Mouse (Mus musculus): Measurements from ENCODE around the gene Olfr564. TPM values are rescaled to one million over a fixed set of nuclear protein-coding genes. Genes with fewer than 3 reads are reported as not detected.

Olfr564 gene
- not detected for total RNA-seq (2021)
- long read RNA-seq, experiment 1, result 0 reads
- long read RNA-seq, experiment 2, result 0 reads

DNA sequence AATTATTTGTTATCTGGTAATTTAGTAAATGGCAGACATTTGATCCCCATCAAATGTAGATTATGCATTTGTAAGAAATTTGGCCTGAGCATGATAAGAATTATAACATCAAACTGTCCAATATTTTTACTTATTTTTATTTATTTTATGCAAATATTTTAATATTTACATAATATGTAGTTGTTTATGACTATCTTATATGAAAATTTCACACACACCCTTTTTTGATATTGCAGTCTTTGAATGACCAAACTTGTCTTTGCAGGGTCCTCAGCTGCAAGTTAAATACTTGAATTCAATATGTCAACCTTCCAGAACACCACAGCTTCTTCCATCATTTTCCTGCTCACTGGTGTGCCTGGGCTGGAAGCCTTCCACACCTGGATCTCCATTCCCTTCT lies at the start of gene Olfr564:
Gene Olfr564, plus strand, starts transcription at position 301 of the 400 bp plus-strand sequence.
- DNase-seq, result no peak

DNA sequence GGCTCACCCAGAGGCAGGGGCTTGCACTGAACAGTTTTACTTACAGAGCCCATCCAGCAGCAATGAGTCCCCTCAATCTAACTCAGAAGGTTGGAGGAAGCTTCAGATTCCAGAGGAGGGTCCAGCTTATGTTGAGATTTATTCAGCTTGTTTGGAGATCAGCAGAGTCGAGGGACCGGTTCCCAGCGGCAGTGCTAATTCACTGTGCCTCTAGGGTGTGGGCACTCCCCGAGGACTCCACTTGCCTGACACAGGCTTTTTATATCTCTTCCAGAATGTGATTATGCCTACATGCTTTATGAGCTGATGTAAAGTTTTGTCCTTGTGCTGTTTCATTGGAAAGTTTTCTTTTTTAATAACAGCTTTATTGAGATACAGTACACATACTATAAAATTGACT lies 44.0 kb upstream of the Olfr564 start, which contains the start of the genes Olfr560 and Olfr78:
Gene Olfr560, minus strand, starts transcription at position 101 of the 400 bp plus-strand sequence.
Gene Olfr78, minus strand, starts transcription at position 206 of the 400 bp plus-strand sequence.
- no peak for DNase-seq

DNA sequence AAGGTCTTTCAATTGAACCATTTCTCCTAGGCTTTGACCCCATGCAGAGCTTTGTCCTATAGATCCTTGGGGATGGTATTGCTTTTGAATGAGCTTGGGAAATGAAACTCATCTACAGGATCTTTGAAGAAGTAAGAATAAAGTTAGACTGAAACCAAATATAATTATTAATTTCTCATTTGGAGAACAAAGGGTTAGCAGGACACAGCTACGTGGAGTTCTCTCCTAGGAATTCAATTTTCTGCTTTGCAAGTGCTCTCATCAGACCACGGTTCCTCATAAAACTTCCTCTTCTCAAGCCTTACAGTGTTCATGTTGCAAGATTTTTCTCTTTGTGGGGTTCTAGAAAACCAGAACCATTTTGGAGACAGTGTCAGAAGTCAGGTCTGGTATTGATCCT lies 32.4 kb upstream of the Olfr564 start, which contains the start of gene Olfr561:
Gene Olfr561, plus strand, starts transcription at position 301 of the 400 bp plus-strand sequence.
- no peak for DNase-seq

Other genes starting within 250 kb of the Olfr564 start
- gene Trim21, start 238.0 kb upstream of the Olfr564 start, total RNA-seq (2021), result 1 to 10 TPM; 5.3 TPM
- gene Olfr550, start 232.0 kb upstream of the Olfr564 start, total RNA-seq (2021), result under 1 TPM; 0.05 to 0.18 TPM
- gene Olfr551, start 211.6 kb upstream of the Olfr564 start, total RNA-seq (2021), result not detected
- gene Olfr552, start 205.7 kb upstream of the Olfr564 start, total RNA-seq (2021), result under 1 TPM; 0.10 to 0.23 TPM
- not detected for gene Olfr553, start 185.3 kb upstream of the Olfr564 start, total RNA-seq (2021)
- not detected for gene Olfr554, start 165.0 kb upstream of the Olfr564 start, total RNA-seq (2021)
- gene Olfr555, start 144.7 kb upstream of the Olfr564 start, total RNA-seq (2021), result not detected
- gene Olfr556, start 138.6 kb upstream of the Olfr564 start, total RNA-seq (2021), result not detected
- gene Trim68, start 116.2 kb upstream of the Olfr564 start, total RNA-seq (2021), result 1 to 10 TPM; 6.7 to 8.5 TPM
- gene Olfr557, start 107.6 kb upstream of the Olfr564 start, total RNA-seq (2021), result not detected
- 1 to 10 TPM; 2.3 TPM for gene Olfr558, start 101.3 kb upstream of the Olfr564 start, total RNA-seq (2021)
- gene Olfr33, start 84.4 kb upstream of the Olfr564 start, total RNA-seq (2021), result not detected
- not detected for gene Olfr559, start 76.0 kb upstream of the Olfr564 start, total RNA-seq (2021)
- gene Olfr560, start 44.1 kb upstream of the Olfr564 start, total RNA-seq (2021), result not detected
- gene Olfr78, start 44.0 kb upstream of the Olfr564 start, total RNA-seq (2021), result under 1 TPM; 0.49 to 0.60 TPM
- gene Olfr561, start 32.3 kb upstream of the Olfr564 start, total RNA-seq (2021), result not detected
- not detected for gene Olfr566, start 55.3 kb downstream of the Olfr564 start, total RNA-seq (2021)
- not detected for gene Olfr568, start 73.6 kb downstream of the Olfr564 start, total RNA-seq (2021)
- not detected for gene Olfr569, start 87.4 kb downstream of the Olfr564 start, total RNA-seq (2021)
- gene Olfr570, start 91.1 kb downstream of the Olfr564 start, total RNA-seq (2021), result not detected
- not detected for gene Olfr571, start 114.1 kb downstream of the Olfr564 start, total RNA-seq (2021)
- not detected for gene Olfr572, start 120.9 kb downstream of the Olfr564 start, total RNA-seq (2021)
- not detected for gene Olfr573-ps1, start 139.1 kb downstream of the Olfr564 start, total RNA-seq (2021)
- gene Olfr574, start 145.0 kb downstream of the Olfr564 start, total RNA-seq (2021), result not detected
- gene Olfr575, start 155.3 kb downstream of the Olfr564 start, total RNA-seq (2021), result not detected
- gene Olfr576, start 159.2 kb downstream of the Olfr564 start, total RNA-seq (2021), result not detected
- not detected for gene Olfr577, start 172.5 kb downstream of the Olfr564 start, total RNA-seq (2021)
- not detected for gene Olfr578, start 185.8 kb downstream of the Olfr564 start, total RNA-seq (2021)
- not detected for gene Olfr582, start 234.5 kb downstream of the Olfr564 start, total RNA-seq (2021)
- gene Olfr583, start 247.8 kb downstream of the Olfr564 start, total RNA-seq (2021), result not detected

All from heart, adult 18-20 months (tissue).